ENCODE assay signal across 27 mouse cellular contexts in genomic region chr17:34249361-34249760, GRCm38 (mm10). TPM values are rescaled to one million over a fixed set of nuclear protein-coding genes. Genes with fewer than 3 reads are reported as not detected.
"Had no signal": no experiment of that assay in that cellular context is flagged by ENCODE, and none has a peak within 500 bp of the region (broad histone marks: within the 10 kb centered on the region; RNA-seq: fewer than 3 reads in every experiment).

No protein-coding gene starts in this region.

- H3K9me3 ChIP-seq: limb, embryonic 10.5 days; limb, embryonic 12.5 days; limb, embryonic 13.5 days; limb, embryonic 15.5 days; liver, embryonic 12.5 days; liver, embryonic 13.5 days; liver, embryonic 15.5 days; lung, embryonic 15.5 days; megakaryocyte, embryonic 14.5 days; midbrain, embryonic 10.5 days; midbrain, embryonic 12.5 days; midbrain, embryonic 13.5 days; midbrain, embryonic 15.5 days had no signal

- H3K27me3 ChIP-seq: liver, embryonic 13.5 days; lung, embryonic 15.5 days; midbrain, embryonic 12.5 days; midbrain, embryonic 15.5 days had no signal

- H3K4me2 ChIP-seq: limb, embryonic 12.5 days; limb, embryonic 13.5 days; limb, embryonic 15.5 days; liver, embryonic 11.5 days; liver, embryonic 12.5 days; liver, embryonic 13.5 days; liver, embryonic 15.5 days; lung, embryonic 14.5 days; lung, embryonic 15.5 days; midbrain, embryonic 11.5 days; midbrain, embryonic 12.5 days; midbrain, embryonic 13.5 days; midbrain, embryonic 15.5 days had no signal

- H3K9ac ChIP-seq: limb, embryonic 12.5 days; limb, embryonic 13.5 days; limb, embryonic 15.5 days; liver, embryonic 12.5 days; liver, embryonic 13.5 days; liver, embryonic 14.5 days; liver, embryonic 15.5 days; liver, postnatal 0 days; lung, embryonic 14.5 days; lung, embryonic 15.5 days; midbrain, embryonic 12.5 days; midbrain, embryonic 13.5 days; midbrain, embryonic 15.5 days had no signal

- H3K27ac ChIP-seq: limb, embryonic 10.5 days; limb, embryonic 12.5 days; limb, embryonic 13.5 days; limb, embryonic 15.5 days; liver, embryonic 12.5 days; liver, embryonic 13.5 days; liver, embryonic 14.5 days; liver, embryonic 15.5 days; lung, embryonic 15.5 days; macrophage; midbrain, embryonic 10.5 days; midbrain, embryonic 12.5 days; midbrain, embryonic 13.5 days; midbrain, embryonic 15.5 days had no signal

- DNase-seq: liver, embryonic 13.5 days; lung, adult 2 months had no signal

- H3K4me1 ChIP-seq: limb, embryonic 10.5 days; limb, embryonic 12.5 days; limb, embryonic 13.5 days; limb, embryonic 15.5 days; liver, embryonic 12.5 days; liver, embryonic 13.5 days; liver, embryonic 15.5 days; lung, embryonic 15.5 days; midbrain, embryonic 12.5 days; midbrain, embryonic 13.5 days; midbrain, embryonic 15.5 days had no signal

- ATAC-seq: liver, embryonic 12.5 days; liver, postnatal 0 days; lung, postnatal 0 days; midbrain, embryonic 13.5 days had no signal

- H3K36me3 ChIP-seq: limb, embryonic 10.5 days; limb, embryonic 12.5 days; limb, embryonic 13.5 days; limb, embryonic 15.5 days; liver, embryonic 12.5 days; liver, embryonic 13.5 days; liver, embryonic 15.5 days; lung, embryonic 15.5 days; midbrain, embryonic 10.5 days; midbrain, embryonic 12.5 days; midbrain, embryonic 13.5 days; midbrain, embryonic 15.5 days had no signal

- H3K4me3 ChIP-seq: limb, embryonic 10.5 days; limb, embryonic 12.5 days; limb, embryonic 13.5 days; limb, embryonic 15.5 days; liver, embryonic 12.5 days; liver, embryonic 13.5 days; liver, embryonic 15.5 days; lung, embryonic 15.5 days; megakaryocyte, embryonic 14.5 days; midbrain, embryonic 10.5 days; midbrain, embryonic 12.5 days; midbrain, embryonic 13.5 days; midbrain, embryonic 15.5 days; myocyte had no signal

RNA-seq across cellular contexts. Expression of gene H2-Ab1, which starts 8.1 kb away (rescaled TPM):
- polyA plus RNA-seq: myocyte had no signal

RNA-seq across cellular contexts. Expression of gene H2-Ob, which starts 10.7 kb away (rescaled TPM):
- total RNA-seq: left cerebral cortex, postnatal 36 days; left cerebral cortex, postnatal 4 days had no signal
- polyA plus RNA-seq: limb, embryonic 10.5 days; limb, embryonic 11.5 days; limb, embryonic 12.5 days; limb, embryonic 13.5 days; limb, embryonic 15.5 days; liver, embryonic 11.5 days; lung, embryonic 14.5 days; midbrain, embryonic 10.5 days; midbrain, embryonic 11.5 days; midbrain, embryonic 12.5 days; midbrain, embryonic 13.5 days; midbrain, embryonic 14.5 days; myocyte had no signal

RNA-seq across cellular contexts. Expression of gene H2-Aa, which starts 38.3 kb away (rescaled TPM):
- polyA plus RNA-seq: limb, embryonic 10.5 days; limb, embryonic 11.5 days; limb, embryonic 12.5 days; liver, embryonic 11.5 days; midbrain, embryonic 10.5 days; midbrain, embryonic 11.5 days; midbrain, embryonic 16.5 days; myocyte had no signal
